Mouse (Mus musculus) cerebral cortex, adult 2 months (tissue): ENCODE measurements around the gene Olfr1322.

Experiments
- WGBS: fragments of 180-500 bp; shearing (Covaris S2); methylation state at CpG from one replicate; pipeline ENCODE4 v1.1.7; 2018; 5-methylcytosine and 5-hydroxymethylcytosine counted together

Gene Olfr1322

GRCm38 (mm10) chrX:49891383-49891782 is at the start of gene Olfr1322:
TSS of gene Olfr1322 (minus strand) at chrX:49891483.
- WGBS, result 86% methylated on average over 2 of the region's 2 CpGs

- WGBS, result 70% methylated on average over 4 of the region's 4 CpGs
These were observed 13.5 kb downstream of the Olfr1322 start for GRCm38 (mm10) chrX:49877651-49878349.
